Mouse (Mus musculus) olfactory bulb, adult 2 months (tissue): ENCODE data around the gene Tpm3. TPM values are rescaled to one million over a fixed set of nuclear protein-coding genes. Genes with fewer than 3 reads are reported as not detected.

ENCODE experiments used
- H3K27ac ChIP-seq: fragments of 200-500 bp; 2 replicates; pipeline ENCODE4 v1.5.1; 2012; ENCODE audit warnings: low read depth, low read length; ENCODE audit not compliant: insufficient read depth
- H3K4me1 ChIP-seq: fragments of 200-500 bp; 2 replicates; pipeline ENCODE4 v1.6.1; 2012; ENCODE audit warnings: low read length; ENCODE audit not compliant: control insufficient read depth, insufficient read depth
- H3K4me3 ChIP-seq: fragments of 200-500 bp; 2 replicates; pipeline ENCODE4 v1.5.1; 2012; ENCODE audit warnings: mild to moderate bottlenecking, low read depth, low read length, moderate library complexity; ENCODE audit not compliant: insufficient read depth
- CTCF ChIP-seq: fragments of 200-500 bp; IDR thresholded peaks from 2 replicates; pipeline ENCODE4 v1.5.1; 2012; ENCODE audit warnings: low read depth, mild to moderate bottlenecking, low read length, moderate library complexity; ENCODE audit not compliant: insufficient read depth
- POLR2A ChIP-seq: fragments of 200-500 bp; IDR thresholded peaks from 2 replicates; pipeline ENCODE4 v1.6.1; 2012; ENCODE audit warnings: mild to moderate bottlenecking, low read depth, low read length, moderate library complexity; ENCODE audit not compliant: insufficient read depth
- WGBS: fragments of 180-500 bp; shearing (Covaris S2); methylation state at CpG from one replicate; pipeline ENCODE4 v1.1.7; 2018; 5-methylcytosine and 5-hydroxymethylcytosine counted together
- polyA plus RNA-seq: library from polyadenylated mRNA; stranded (reverse); fragments of >200 nt; gene quantifications from 2 replicates; pipeline ENCODE4 v1.2.4, GENCODE M21; 2012; ENCODE audit warnings: low replicate concordance; ENCODE audit not compliant: missing spikeins, insufficient read depth, insufficient read length

Gene Tpm3
- polyA plus RNA-seq: 441 TPM in 1 of 2 replicates, not detected in the other

- H3K27ac ChIP-seq: no peak within 1 kb of the TSS
- no peak within 1 kb of the TSS for H3K4me3 ChIP-seq
- 77% methylated on average over 4 of the region's 4 CpGs for WGBS
- H3K4me1 ChIP-seq: 0 out of 2 replicates have a peak, but pooled peaks cover 2% of the 10 kb centered on the region
- TF ChIP-seq POLR2A (no peak), CTCF (no peak)
Measured at GRCm38 (mm10) chr3:90072294-90072693, at the start of gene Tpm3. TSS of gene Tpm3 (plus strand) at chr3:90072649.

GRCm38 (mm10) chr3:90034653-90035052 is 37.8 kb upstream of the Tpm3 start:
- no peak overlapping the region for H3K4me3 ChIP-seq
- H3K27ac ChIP-seq: no peak overlapping the region
- WGBS: 87% methylated on average over 2 of the region's 2 CpGs
- no peak for TF ChIP-seq POLR2A
- no peak for TF ChIP-seq CTCF
- no peaks in the 10 kb centered on the region for H3K4me1 ChIP-seq

- H3K4me1 ChIP-seq: no peaks in the 10 kb centered on the region
- no peak overlapping the region for H3K4me3 ChIP-seq
- TF ChIP-seq POLR2A (no peak), CTCF (no peak)
- no peak overlapping the region for H3K27ac ChIP-seq
- WGBS: 100% methylated on average over 1 of the region's 1 CpGs
Measured at GRCm38 (mm10) chr3:90036263-90036662, 36.2 kb upstream of the Tpm3 start.

- Histone ChIP-seq H3K4me3 (no peak overlapping the region), H3K4me1 (no peaks in the 10 kb centered on the region), H3K27ac (no peak overlapping the region)
- no peak for TF ChIP-seq CTCF
- TF ChIP-seq POLR2A: no peak
- 14% methylated on average over 3 of the region's 3 CpGs for WGBS
Measured at GRCm38 (mm10) chr3:90049691-90050090, 22.8 kb upstream of the Tpm3 start.

- no peak for TF ChIP-seq CTCF
- TF ChIP-seq POLR2A: no peak; the same call in 1 of the 2 replicates
- WGBS: under 1% methylated on average over 43 of the region's 43 CpGs
- peak within 1 kb of the TSS; percentile 82 for H3K4me3 ChIP-seq
Measured at GRCm38 (mm10) chr3:90051441-90052350, 20.8 kb upstream of the Tpm3 start, which contains the start of gene 4933434E20Rik. TSS of gene 4933434E20Rik (plus strand) at chr3:90051636.

GRCm38 (mm10) chr3:90052351-90053241 is 19.9 kb upstream of the Tpm3 start, which contains the start of gene Ubap2l:
TSS of gene Ubap2l (minus strand) at chr3:90052628.
- Histone ChIP-seq H3K4me1 (no peaks in the 10 kb centered on the region), H3K4me3 (peak within 1 kb of the TSS; percentile 99), H3K27ac (peak within 1 kb of the TSS; percentile 88)
- WGBS: under 1% methylated on average over 79 of the region's 81 CpGs
- TF ChIP-seq POLR2A (peak; percentile 41), CTCF (no peak)

More at GRCm38 (mm10) chr3:90051441-90052350, 20.8 kb upstream of the Tpm3 start, which contains the start of gene 4933434E20Rik:
- H3K27ac ChIP-seq: peak within 1 kb of the TSS; percentile 78
- no peaks in the 10 kb centered on the region for H3K4me1 ChIP-seq

- no peak overlapping the region for H3K27ac ChIP-seq
- TF ChIP-seq POLR2A (no peak), CTCF (no peak)
- 91% methylated on average over 6 of the region's 6 CpGs for WGBS
- no peak overlapping the region for H3K4me3 ChIP-seq
- H3K4me1 ChIP-seq: no peaks in the 10 kb centered on the region
Measured at GRCm38 (mm10) chr3:90061549-90061948, 10.9 kb upstream of the Tpm3 start.

GRCm38 (mm10) chr3:90062539-90062938 is 9.9 kb upstream of the Tpm3 start:
- Histone ChIP-seq H3K4me1 (no peaks in the 10 kb centered on the region), H3K27ac (no peak overlapping the region), H3K4me3 (no peak overlapping the region)
- no peak for TF ChIP-seq POLR2A
- no peak for TF ChIP-seq CTCF
- WGBS: 49% methylated on average over 2 of the region's 2 CpGs
